Mouse (Mus musculus) frontal cortex, postnatal 14 days (tissue): Measurements from ENCODE around the gene Ccdc61.

ENCODE experiments used
- DNase-seq, 2 experiments: peaks; one replicate each; pipeline ENCODE4 v3.0.0; 2022; ENCODE audit warnings: low spot score in 2 of 2

Gene Ccdc61

GRCm38 (mm10) chr7:18858310-18858916 lies 51.8 kb downstream of the Ccdc61 start:
- DNase-seq: no peak

- no peak for DNase-seq
Observed at GRCm38 (mm10) chr7:18848395-18848794, 61.8 kb downstream of the Ccdc61 start.

- DNase-seq: no peak
Observed at GRCm38 (mm10) chr7:18844811-18845210, 65.4 kb downstream of the Ccdc61 start.

- DNase-seq: no peak
Observed at GRCm38 (mm10) chr7:18841174-18841567, 69.0 kb downstream of the Ccdc61 start.
